Mouse (Mus musculus) heart, embryonic 11.5 days (tissue): ENCODE data around the gene Otc. TPM values are rescaled to one million over a fixed set of nuclear protein-coding genes. Genes with fewer than 3 reads are reported as not detected.

Experiments
- ATAC-seq: fragments of 200-750 bp; cut with Nextera tagmentation; replicated peaks from 2 replicates; pipeline ENCODE4 v1.8.0; 2017; ENCODE audit warnings: moderate library complexity; ENCODE audit not compliant: insufficient number of reproducible peaks, low FRiP score, low TSS enrichment
- H3K27ac ChIP-seq: fragments of 300-500 bp; sonication (generic); 2 replicates; pipeline ENCODE4 v1.5.1; 2014; ENCODE audit warnings: mild to moderate bottlenecking, low read depth, low read length
- H3K27me3 ChIP-seq: fragments of 300-500 bp; sonication (generic); 2 replicates; pipeline ENCODE4 v1.6.1; 2014; ENCODE audit warnings: mild to moderate bottlenecking, low read length, mixed read lengths; ENCODE audit not compliant: control insufficient read depth, insufficient read depth
- H3K36me3 ChIP-seq: fragments of 300-500 bp; sonication (generic); 2 replicates; pipeline ENCODE4 v1.6.1; 2014; ENCODE audit warnings: mild to moderate bottlenecking, low read length, moderate library complexity, mixed read lengths; ENCODE audit not compliant: control insufficient read depth, insufficient read depth
- H3K4me1 ChIP-seq: fragments of 300-500 bp; sonication (generic); 2 replicates; pipeline ENCODE4 v1.6.1; 2014; ENCODE audit warnings: low read length; ENCODE audit not compliant: control insufficient read depth, insufficient read depth
- H3K4me2 ChIP-seq: fragments of 300-500 bp; sonication (generic); 2 replicates; pipeline ENCODE4 v1.6.1; 2014; ENCODE audit warnings: mild to moderate bottlenecking, moderate library complexity
- H3K4me3 ChIP-seq: fragments of 300-500 bp; sonication (generic); 2 replicates; pipeline ENCODE4 v1.5.1; 2014; ENCODE audit warnings: low read depth, low read length
- H3K9ac ChIP-seq: fragments of 300-500 bp; sonication (generic); 2 replicates; pipeline ENCODE4 v1.6.1; 2014; ENCODE audit warnings: mild to moderate bottlenecking, low read depth, low read length, moderate library complexity
- H3K9me3 ChIP-seq: fragments of 300-500 bp; sonication (generic); replicated peaks from 2 replicates; pipeline ENCODE4 v1.6.1; 2016; ENCODE audit warnings: low read length; ENCODE audit not compliant: control insufficient read depth
- WGBS: fragments of 180-500 bp; shearing (Covaris S2); extraction: QIAGEN DNeasy Blood & Tissue Kit; methylation state at CpG from one replicate; pipeline ENCODE4 v1.1.7; 2014; ENCODE audit not compliant: insufficient replicate concordance; 5-methylcytosine and 5-hydroxymethylcytosine counted together
- polyA plus RNA-seq: library from polyadenylated mRNA; unstranded; fragments of >200 nt; fragmentation: Nextera tagmentation; extraction: Ambion mirVana; gene quantifications from 2 replicates; pipeline ENCODE4 v1.2.1, GENCODE M21; 2014

The Otc gene
- polyA plus RNA-seq = 0.21 TPM in 1 of 2 replicates, not detected in the other

- Histone ChIP-seq H3K27ac (no peak within 1 kb of the TSS), H3K4me2 (no peak within 1 kb of the TSS), H3K9ac (no peak within 1 kb of the TSS), H3K36me3 (no peaks in the 10 kb centered on the region), H3K4me3 (no peak within 1 kb of the TSS), H3K27me3 (no peaks in the 10 kb centered on the region), H3K9me3 (no peaks in the 10 kb centered on the region), H3K4me1 (no peaks in the 10 kb centered on the region)
- WGBS = 47% methylated on average over 2 of the region's 2 CpGs
- ATAC-seq = no peak
Measured at GRCm38 (mm10) chrX:10251852-10252504, at the start of gene Otc. Otc (plus strand) TSS chrX:10252305.

- Histone ChIP-seq H3K27ac (no peak overlapping the region), H3K36me3 (no peaks in the 10 kb centered on the region), H3K4me3 (no peak overlapping the region), H3K9me3 (no peaks in the 10 kb centered on the region), H3K27me3 (no peaks in the 10 kb centered on the region), H3K9ac (no peak overlapping the region), H3K4me1 (no peaks in the 10 kb centered on the region), H3K4me2 (no peak overlapping the region)
- ATAC-seq = no peak
- WGBS = 74% methylated on average over 5 of the region's 5 CpGs
Measured at GRCm38 (mm10) chrX:10205937-10206336, 46.2 kb upstream of the Otc start.

GRCm38 (mm10) chrX:10215972-10216371 is 36.1 kb upstream of the Otc start:
- Histone ChIP-seq H3K4me3 (peak overlapping the region; percentile 55), H3K9me3 (no peaks in the 10 kb centered on the region), H3K4me2 (peak overlapping the region; percentile 54), H3K9ac (peak overlapping the region; percentile 70; the same call in 1 of the 2 replicates), H3K4me1 (no peaks in the 10 kb centered on the region), H3K27ac (peak overlapping the region; percentile 50), H3K36me3 (no peaks in the 10 kb centered on the region), H3K27me3 (no peaks in the 10 kb centered on the region)
- ATAC-seq = 0 out of 2 replicates have a peak, but pooled peaks have one; percentile 4
- WGBS = 19% methylated on average over 16 of the region's 16 CpGs

GRCm38 (mm10) chrX:10216410-10216949 is 35.6 kb upstream of the Otc start, which contains the start of gene Rpgr:
Rpgr (minus strand) TSS chrX:10216920.
- Histone ChIP-seq H3K4me1 (no peaks in the 10 kb centered on the region), H3K36me3 (no peaks in the 10 kb centered on the region), H3K27ac (peak within 1 kb of the TSS; percentile 50), H3K9ac (peak within 1 kb of the TSS; percentile 70; the same call in 1 of the 2 replicates), H3K4me3 (peak within 1 kb of the TSS; percentile 55), H3K4me2 (peak within 1 kb of the TSS; percentile 54), H3K27me3 (no peaks in the 10 kb centered on the region), H3K9me3 (no peaks in the 10 kb centered on the region)
- WGBS = 9% methylated on average over 41 of the region's 47 CpGs
- ATAC-seq = peak; percentile 96

GRCm38 (mm10) chrX:10219281-10219680 is 32.8 kb upstream of the Otc start:
- H3K36me3 ChIP-seq = no peaks in the 10 kb centered on the region

GRCm38 (mm10) chrX:10233051-10233450 is 19.1 kb upstream of the Otc start:
- no peaks in the 10 kb centered on the region for H3K36me3 ChIP-seq
- H3K9me3 ChIP-seq = no peaks in the 10 kb centered on the region
- H3K4me1 ChIP-seq = no peaks in the 10 kb centered on the region
- no peak for ATAC-seq
- WGBS = 73% methylated on average over 2 of the region's 2 CpGs
- no peak overlapping the region for H3K27ac ChIP-seq
- H3K9ac ChIP-seq = no peak overlapping the region
- H3K27me3 ChIP-seq = no peaks in the 10 kb centered on the region
- H3K4me3 ChIP-seq = no peak overlapping the region
- H3K4me2 ChIP-seq = no peak overlapping the region

More at GRCm38 (mm10) chrX:10219281-10219680, 32.8 kb upstream of the Otc start:
- Histone ChIP-seq H3K4me3 (no peak overlapping the region), H3K9me3 (no peaks in the 10 kb centered on the region), H3K27me3 (no peaks in the 10 kb centered on the region), H3K27ac (no peak overlapping the region), H3K4me1 (no peaks in the 10 kb centered on the region), H3K4me2 (no peak overlapping the region), H3K9ac (no peak overlapping the region)
- ATAC-seq = no peak
- 71% methylated on average over 6 of the region's 6 CpGs for WGBS

GRCm38 (mm10) chrX:10234617-10235016 is 17.5 kb upstream of the Otc start:
- no peaks in the 10 kb centered on the region for H3K9me3 ChIP-seq
- H3K4me1 ChIP-seq = no peaks in the 10 kb centered on the region
- no peak overlapping the region for H3K9ac ChIP-seq
- H3K4me2 ChIP-seq = no peak overlapping the region
- ATAC-seq = no peak
- no peaks in the 10 kb centered on the region for H3K27me3 ChIP-seq
- WGBS = 60% methylated on average over 3 of the region's 3 CpGs
- no peak overlapping the region for H3K4me3 ChIP-seq
- no peak overlapping the region for H3K27ac ChIP-seq
- H3K36me3 ChIP-seq = no peaks in the 10 kb centered on the region

GRCm38 (mm10) chrX:10239515-10239914 is 12.6 kb upstream of the Otc start:
- Histone ChIP-seq H3K4me2 (no peak overlapping the region), H3K9ac (no peak overlapping the region), H3K4me1 (no peaks in the 10 kb centered on the region), H3K27ac (no peak overlapping the region), H3K36me3 (no peaks in the 10 kb centered on the region), H3K4me3 (no peak overlapping the region), H3K9me3 (no peaks in the 10 kb centered on the region), H3K27me3 (no peaks in the 10 kb centered on the region)
- ATAC-seq = no peak
- 67% methylated on average over 4 of the region's 4 CpGs for WGBS

GRCm38 (mm10) chrX:10243916-10244315 is 8.2 kb upstream of the Otc start:
- no peak overlapping the region for H3K4me3 ChIP-seq
- no peaks in the 10 kb centered on the region for H3K36me3 ChIP-seq
- no peaks in the 10 kb centered on the region for H3K27me3 ChIP-seq
- no peaks in the 10 kb centered on the region for H3K4me1 ChIP-seq
- H3K4me2 ChIP-seq = no peak overlapping the region
- 65% methylated on average over 3 of the region's 3 CpGs for WGBS
- ATAC-seq = no peak
- no peaks in the 10 kb centered on the region for H3K9me3 ChIP-seq
- no peak overlapping the region for H3K9ac ChIP-seq
- H3K27ac ChIP-seq = no peak overlapping the region
